Mouse (Mus musculus) spleen, adult 12 weeks (tissue): Measurements from ENCODE around the gene Cldn14.

Experiments used
- DNase-seq: peaks from one replicate; pipeline ENCODE4 v3.0.0; 2022; ENCODE audit warnings: low spot score

Gene Cldn14

DNA sequence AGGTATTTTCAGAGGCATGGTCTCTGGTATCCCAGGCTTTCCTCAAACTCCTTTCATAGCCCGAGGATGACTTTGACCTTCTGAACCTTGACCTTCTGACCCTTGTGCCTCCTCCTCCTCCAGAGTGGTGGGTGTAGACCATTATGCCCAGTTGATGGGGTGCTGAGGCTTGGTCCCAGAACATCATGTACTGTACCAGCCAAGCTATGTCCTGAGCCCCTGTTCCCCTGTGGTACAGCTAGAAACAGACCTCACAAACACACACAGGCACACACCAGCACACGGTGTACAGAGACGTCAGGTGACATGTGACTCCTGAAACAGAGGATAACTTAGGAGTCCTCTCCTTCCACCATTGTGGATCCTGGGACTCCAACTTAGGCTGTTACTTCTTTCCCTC, 95.8 kb downstream of the Cldn14 start:
- no peak for DNase-seq

DNA sequence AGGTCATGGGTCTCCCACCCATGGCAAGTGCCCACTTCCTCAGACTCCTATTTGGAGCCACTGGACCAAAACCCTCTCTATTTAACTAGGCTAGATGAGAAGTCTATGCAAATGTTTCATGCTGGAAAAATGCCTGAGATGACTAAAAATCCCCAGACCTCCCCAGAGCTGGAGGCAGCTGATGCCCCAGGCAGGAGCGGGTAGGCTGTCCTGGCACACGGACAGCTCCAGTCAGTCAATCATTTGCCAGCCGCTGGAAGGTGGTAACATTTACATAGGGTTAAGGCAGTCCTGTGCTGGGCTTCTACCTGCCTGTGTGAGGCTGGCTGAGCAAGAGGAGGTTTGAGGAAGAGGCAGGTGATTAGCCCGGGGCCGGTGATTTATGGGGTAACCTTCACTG, 96.5 kb downstream of the Cldn14 start:
- DNase-seq, result no peak

DNA sequence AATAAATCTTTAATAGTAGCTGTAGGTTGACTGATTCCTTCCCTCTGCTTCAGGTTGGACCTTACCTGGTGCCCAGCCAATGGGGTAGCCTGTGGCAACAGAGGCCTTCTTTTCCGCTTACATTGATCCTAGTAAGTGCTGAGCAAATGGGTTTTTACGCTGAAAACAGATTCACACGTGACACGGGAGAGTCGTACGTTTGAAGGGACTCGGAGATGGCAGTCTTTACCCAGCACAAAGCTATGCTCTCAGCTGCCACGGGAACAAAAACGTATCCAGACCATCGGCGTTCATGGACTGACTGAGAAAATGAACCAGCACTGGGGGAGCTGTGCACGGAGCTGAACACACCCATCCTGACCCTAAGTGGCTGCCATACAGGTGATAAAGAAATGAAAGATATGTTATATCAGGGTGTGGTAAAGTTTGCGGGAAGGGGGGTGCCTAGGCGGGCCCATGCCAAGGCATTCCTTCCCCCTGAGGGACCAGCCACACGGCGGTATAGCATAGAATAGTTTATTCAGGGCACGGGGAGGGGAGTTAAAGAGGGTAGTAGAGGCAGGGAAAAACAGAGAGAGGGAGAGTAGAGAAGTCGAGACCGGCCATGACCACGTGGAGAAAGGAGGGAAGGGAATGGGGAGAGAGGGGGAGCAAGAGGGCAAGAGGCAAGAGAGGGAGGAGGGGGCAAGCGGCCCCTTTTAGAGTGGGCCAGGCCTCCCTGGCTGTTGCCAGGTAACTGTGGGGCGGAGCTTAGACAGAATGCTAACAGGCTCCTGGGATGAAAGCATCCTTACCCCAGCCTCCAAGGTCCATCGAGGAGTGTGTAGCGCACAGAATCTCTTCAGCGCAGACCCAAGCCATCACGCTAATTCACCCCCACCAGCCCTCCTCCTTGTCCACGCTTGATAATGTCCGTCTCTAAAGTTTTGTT, 97.6 kb downstream of the Cldn14 start:
- DNase-seq, result no peak

DNA sequence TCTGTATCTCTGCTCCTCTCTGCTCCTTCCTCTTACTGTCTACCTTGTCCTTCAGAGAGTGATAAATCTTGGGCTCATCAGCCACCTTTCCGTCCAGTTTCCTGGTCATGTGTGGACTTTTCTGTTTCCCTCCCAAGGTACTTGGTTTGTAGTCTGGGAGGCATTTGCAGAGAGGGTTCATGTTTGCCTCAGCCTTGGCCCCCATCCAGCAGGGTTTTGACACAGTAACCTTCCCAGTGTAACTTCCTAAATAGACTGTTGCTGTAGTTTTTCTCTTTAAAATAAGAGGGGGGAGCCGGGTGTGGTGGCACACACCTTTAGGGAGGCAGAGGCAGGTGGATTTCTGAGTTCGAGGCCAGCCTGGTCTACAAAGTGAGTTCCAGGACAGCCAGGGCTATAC, 98.7 kb downstream of the Cldn14 start:
- no peak for DNase-seq

DNA sequence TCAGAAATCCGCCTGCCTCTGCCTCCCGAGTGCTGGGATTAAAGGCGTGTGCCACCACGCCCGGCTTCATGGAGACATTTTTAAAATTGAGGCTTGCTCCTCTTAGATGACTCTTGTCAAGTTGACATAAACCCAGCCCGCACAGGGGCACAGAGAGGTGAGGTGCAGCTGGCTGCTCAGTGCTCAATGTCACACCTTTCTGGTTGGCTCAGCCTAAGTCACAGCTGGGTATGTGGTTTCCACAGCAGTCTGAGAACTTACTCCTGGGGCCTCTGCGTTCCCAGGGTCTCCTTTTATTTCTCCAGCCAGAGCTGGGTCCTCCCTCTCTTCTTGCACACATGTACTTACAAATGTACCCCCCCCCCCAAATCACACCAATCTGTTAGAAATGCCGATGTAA, 100.4 kb downstream of the Cldn14 start:
- DNase-seq, result no peak

DNA sequence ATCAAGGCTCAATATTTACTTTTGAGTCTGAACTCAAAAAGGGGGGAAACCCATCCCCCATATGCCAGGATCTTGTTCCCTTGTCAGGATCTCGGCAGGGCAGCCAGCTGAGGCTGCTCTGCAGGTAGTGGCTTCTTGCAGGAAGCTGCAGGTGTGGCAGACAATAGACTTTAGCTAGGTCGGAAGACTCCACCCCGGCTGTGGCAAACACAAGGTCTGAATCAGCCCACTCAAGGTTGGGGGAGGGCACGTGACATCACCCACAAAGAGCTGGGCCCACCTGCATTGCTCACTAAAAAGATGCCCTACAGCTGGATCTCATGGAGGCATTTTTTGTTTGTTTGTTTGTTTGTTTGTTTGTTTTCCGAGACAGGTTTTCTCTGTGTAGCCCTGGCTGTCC, 100.9 kb downstream of the Cldn14 start:
- DNase-seq, result no peak

DNA sequence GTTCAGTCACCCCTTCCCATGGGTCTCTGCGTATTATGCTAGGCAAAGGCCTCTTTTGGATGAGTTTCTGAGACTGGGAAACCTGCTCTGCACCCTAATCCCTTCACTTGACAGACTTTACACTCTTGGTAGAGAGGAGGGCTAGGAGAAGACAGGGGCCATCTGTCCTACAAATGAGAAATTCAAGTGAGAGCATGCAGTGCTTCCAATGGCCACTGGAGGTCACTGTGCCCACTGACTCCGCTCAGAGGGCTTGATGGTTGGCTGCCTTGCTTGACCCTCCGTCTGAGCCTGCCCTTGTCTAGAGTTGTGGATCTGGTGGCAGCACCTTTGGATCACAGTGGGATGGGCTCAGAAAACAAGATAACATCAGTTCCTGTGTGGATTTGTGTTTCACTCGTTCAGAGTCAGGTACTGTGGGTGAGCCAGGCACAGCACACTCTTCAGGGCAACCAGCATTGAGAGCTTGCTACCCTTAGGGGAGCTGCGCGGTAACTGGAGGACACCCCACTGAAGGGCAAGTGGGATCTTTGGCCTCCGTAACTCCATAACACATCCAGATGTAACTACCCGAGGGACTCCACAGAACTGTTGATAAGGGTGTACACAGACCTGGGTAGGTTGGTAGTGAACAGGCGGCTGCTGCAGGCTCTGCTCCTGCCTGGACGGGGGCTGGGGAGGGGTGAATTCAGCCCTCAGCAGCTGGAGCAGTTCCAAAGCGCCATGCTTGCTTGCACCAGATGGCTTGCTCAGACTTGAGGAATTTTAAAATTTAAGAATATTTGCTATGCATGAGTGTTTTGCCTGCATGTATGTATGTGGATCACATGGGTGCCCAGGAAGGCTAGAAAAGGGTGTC, 102.3 kb downstream of the Cldn14 start:
- DNase-seq, result peak; percentile 27

DNA sequence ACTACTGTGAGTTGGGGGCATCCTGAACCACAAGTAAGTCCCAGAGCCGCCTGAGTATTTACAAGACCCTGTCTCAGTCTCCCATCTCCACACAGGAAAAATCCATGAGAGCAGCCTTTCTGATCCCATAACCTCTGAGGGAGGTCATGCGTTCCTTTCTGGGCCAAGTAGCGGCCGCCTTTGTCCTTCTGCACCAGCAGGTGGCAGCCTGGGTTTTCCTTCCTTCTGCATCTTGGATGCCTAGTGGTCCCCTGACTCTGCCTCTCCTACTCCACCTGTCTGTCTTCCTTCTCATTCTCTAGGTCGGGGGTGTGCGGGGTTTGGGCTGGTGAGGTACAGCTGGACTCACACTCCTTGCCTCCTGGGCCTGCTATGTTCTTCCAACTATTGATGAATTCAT, 105.6 kb downstream of the Cldn14 start:
- no peak for DNase-seq

DNA sequence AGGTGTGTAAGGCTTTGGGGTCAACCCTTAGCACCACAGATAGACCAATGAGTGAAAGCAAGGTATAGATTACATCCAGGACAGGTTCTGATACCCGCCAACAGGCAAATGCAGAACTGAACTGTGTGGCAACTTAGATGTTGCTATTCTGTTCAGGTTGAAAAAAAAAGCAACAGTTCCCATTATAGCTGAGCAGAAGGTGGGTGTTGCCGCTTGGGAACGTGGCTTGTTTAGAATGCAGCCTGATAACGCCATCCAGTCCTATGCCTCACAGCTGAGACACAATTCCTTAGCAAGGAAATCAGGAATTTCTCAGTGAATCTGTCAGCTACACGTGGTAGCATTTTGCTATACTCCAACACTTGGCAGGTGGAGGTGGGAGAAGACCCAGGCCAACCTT, 115.4 kb downstream of the Cldn14 start:
- no peak for DNase-seq

DNA sequence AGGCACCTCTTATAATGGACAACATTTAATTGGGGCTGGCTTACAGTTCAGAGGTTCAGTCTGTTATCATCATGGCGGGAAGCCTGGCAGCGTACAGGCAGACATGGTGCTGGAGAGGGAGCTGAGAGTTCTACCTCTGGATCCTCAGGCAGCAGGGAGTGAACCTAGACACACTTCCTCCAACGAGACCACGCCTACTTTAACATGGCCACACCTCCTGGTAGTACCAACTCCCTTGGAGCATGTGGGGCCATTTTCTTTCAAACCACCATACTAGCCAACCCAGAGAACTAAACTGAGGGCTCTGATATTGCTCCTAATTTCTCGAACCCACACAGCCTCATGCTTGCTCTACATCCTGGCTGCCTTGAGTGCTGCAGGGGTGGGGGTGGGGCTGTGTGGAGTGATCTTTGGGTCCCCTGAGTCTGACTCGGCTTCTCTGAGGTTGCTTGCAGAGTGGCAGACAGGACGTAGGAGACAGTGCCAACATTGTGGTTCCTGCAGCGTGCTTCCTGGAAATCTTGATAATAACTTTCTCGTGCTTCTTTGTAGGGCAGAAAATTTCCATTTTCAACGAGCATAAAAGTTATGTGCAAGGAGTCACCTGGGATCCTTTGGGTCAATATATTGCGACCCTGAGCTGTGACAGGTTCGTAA, 117.6 kb downstream of the Cldn14 start:
- DNase-seq, result no peak

DNA sequence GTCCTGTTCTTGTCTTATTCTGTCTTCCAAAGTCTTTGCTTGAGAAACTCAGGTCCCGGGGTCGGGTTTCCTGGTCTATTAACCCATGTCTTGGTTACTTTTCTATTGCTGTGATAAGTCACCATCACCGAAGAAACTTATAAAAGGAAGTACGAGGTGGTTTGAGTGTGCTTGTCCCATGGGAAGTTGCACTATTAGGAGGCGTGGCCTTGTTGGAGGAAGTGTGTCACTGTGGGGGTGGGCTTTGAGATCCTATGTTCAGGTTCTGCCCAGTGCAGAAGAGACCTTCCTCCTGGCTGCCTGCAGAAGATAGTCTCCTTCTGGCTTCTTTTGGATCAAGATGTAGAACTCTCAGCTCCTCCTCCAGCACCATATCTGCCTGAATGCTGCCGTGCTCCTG, 120.2 kb downstream of the Cldn14 start:
- no peak for DNase-seq

DNA sequence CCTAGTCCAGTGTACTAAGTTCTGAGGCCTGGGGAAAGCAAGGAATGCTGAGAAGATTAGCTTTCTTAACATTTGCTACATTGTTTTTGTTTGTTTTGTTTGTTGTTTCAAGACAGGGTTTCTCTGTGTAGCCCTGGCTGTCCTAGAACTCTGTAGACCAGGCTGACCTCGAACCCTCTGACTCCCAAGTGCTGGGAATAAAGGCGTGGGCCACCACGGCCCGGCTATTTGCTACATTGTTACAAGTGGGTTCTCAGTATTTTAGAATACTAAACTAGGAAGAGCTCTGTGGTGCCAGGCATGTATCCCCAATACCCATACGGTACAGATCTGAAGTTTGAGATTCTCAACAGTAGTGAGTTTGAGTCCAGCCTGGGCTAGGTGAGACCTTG, 123.9 kb downstream of the Cldn14 start:
- no peak for DNase-seq

DNA sequence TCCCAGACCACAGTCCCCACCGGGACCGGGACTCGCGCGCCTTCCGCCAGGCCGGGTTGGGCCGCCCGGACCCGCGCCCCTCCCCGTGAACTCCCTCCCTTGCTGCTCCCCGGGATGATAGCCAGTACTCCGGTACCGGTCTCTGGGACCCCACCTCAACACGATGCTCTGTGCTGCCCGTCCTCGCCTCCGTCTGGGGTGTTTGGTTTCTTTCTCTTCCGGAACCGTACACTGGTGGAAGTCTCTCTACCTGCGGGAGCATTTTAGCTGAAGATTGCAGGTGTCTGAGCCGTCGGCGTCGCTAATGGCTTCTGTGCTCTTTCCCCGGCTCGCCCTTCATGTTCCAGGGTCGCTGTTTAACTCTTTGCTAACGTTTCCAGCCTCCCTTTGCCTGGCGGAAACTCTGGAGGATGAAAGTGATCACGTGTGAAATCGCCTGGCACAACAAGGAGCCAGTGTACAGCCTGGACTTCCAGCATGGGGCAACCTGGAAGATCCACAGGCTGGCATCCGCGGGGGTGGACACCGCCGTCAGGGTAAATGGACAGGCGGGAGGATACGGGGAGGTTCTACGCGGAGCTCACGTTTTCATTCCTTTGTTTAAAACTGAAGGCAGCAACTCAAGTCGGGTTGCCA, 124.4 kb downstream of the Cldn14 start:
- DNase-seq, result peak; percentile 11

DNA sequence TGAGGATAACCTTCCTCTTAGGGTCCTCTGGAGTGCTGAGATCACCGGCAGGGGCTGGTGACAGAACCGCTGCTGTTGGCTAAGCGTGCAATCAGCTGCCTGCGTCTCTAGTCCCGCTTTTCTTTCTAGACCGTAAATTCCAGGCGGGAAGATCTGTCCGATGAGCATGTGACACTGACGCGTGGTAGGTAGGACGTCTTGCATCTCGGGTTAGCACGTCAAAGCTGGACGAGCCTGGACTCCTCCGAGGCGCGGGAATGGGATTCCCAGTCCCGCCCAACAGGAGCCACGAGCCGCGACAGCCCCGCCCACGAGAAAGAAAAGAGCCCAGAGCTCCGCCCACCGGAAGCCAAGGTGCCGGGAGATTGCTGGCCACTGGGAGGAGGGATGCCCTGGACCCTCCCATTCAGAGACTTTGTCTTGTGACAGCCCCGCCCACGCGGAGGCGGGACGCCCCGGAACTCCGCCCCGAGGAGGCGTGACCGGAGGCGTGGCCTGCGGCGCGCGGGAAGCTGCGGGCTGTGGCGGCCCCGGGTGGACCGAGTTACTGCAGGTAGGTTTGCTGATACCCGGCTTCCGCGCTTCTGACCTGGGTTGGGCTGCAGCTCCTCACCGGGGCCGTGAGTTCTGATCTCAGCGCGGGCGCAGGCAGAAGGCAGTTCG, 125.1 kb downstream of the Cldn14 start, which contains the start of gene Chaf1b:
Gene Chaf1b, plus strand, starts transcription at position 479 of the 663 bp plus-strand sequence.
- DNase-seq, result peak; percentile 99

DNA sequence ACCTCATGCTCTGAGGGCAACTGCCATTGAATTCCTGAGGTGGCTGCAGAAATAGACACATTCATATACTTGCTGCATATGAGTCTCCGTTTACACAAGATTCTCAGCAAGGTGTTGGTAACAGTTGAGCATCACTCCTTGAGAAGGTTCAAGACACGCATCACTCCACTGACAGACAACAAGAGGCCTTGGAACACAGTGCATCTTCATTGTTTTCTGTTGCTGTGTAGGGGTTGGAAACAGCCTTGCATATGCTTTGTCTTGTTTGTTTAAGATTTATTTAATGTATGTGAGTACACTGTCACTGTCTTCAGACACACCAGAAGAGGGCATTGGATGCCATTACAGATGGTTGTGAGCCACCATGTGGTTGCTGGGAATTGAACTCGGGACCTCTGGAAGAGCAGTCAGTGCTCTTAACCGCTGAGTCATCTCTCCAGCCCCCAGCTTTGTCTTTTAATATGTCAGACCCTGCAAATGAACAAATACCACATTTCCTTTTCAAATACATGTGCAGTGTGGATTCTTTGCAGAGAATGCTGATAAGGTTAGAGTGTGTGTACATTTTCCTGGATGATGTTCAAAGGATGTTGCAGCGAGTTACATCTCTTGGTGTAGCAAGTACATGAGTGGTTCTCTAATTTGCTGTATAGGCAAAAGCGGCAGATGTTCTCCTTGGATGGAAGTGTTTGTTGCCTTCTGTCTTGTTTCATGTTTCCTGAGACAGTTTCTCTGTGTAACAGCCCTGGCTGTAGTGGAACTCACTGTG, 130.8 kb downstream of the Cldn14 start:
- DNase-seq, result no peak

DNA sequence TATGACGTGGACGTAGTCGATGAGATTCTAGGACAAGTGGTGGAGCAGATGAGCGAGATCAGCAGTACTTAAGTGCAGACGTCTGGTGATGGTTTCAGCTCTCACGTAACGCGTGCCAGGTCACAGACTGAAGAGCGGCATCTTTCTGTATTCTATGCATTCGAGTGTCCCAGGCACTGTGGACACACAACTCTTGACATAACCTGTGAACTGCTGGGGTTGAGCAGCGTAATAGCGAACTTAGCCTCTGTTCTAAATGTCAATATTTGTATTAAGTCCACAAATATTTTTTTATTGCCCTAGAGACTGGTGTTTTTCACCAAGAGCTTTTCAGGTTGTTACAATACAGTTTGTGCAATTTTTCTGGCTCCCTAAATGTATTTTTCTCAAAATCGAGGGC, 133.8 kb downstream of the Cldn14 start:
- no peak for DNase-seq
